Mouse (Mus musculus): ENCODE data around the gene Aplf.

- TF ChIP-seq MYOD1 (IDR thresholded peaks at IDR 0.05; ENCODE audit: control insufficient read depth, insufficient read length, low read depth) (no peak), CTCF (IDR thresholded peaks at IDR 0.05; ENCODE audit: control insufficient read depth, insufficient read depth, insufficient read length) (no peak), CEBPB (IDR thresholded peaks at IDR 0.05; ENCODE audit: low read depth) (no peak), USF1 (IDR thresholded peaks at IDR 0.05; ENCODE audit: low read depth) (no peak), MYOG (IDR thresholded peaks at IDR 0.05; ENCODE audit: control insufficient read depth, extremely low read depth, insufficient read length) (no peak), FOSL1 (IDR thresholded peaks at IDR 0.05; ENCODE audit: insufficient read depth, low read length, poor library complexity, severe bottlenecking) (no peak), MAX (IDR thresholded peaks at IDR 0.05) (no peak)
These were observed 42.1 kb upstream of the Aplf start for GRCm38 (mm10) chr6:87714091-87714490.
